Mouse (Mus musculus) neural tube, embryonic 10.5 days (tissue): Measurements from ENCODE around the gene Vmn2r89.
"Not testable (repeated sequence)": the region's sequence is repeated elsewhere in the genome, so short reads cannot be mapped to it uniquely, and the experiment has no call there.

Source experiments
- DNase-seq: peaks from one replicate; pipeline ENCODE4 v3.0.0-alpha.2; 2017; ENCODE audit warnings: low spot score; ENCODE audit errors: extremely low spot score

Vmn2r89 gene

GRCm38 (mm10) chr14:51451557-51451956, at the start of gene Vmn2r89:
Gene Vmn2r89 (plus strand): TSS chr14:51451857.
- DNase-seq, result not testable (repeated sequence)

- DNase-seq, result no peak
Measured at GRCm38 (mm10) chr14:51410520-51410919, 41.1 kb upstream of the Vmn2r89 start, which contains the start of gene Vmn2r88. Gene Vmn2r88 (plus strand): TSS chr14:51410820.

- DNase-seq, result no peak
Measured at GRCm38 (mm10) chr14:51423885-51424284, 27.8 kb upstream of the Vmn2r89 start.

- DNase-seq, result not testable (repeated sequence)
Measured at GRCm38 (mm10) chr14:51430138-51430537, 21.5 kb upstream of the Vmn2r89 start.

GRCm38 (mm10) chr14:51434546-51434945, 17.1 kb upstream of the Vmn2r89 start:
- no peak for DNase-seq

- no peak for DNase-seq
Measured at GRCm38 (mm10) chr14:51435020-51435419, 16.6 kb upstream of the Vmn2r89 start.

GRCm38 (mm10) chr14:51438955-51439354, 12.7 kb upstream of the Vmn2r89 start:
- DNase-seq, result no peak

- not testable (repeated sequence) for DNase-seq
Measured at GRCm38 (mm10) chr14:51480278-51480677, 28.6 kb downstream of the Vmn2r89 start.

- DNase-seq, result not testable (repeated sequence)
Measured at GRCm38 (mm10) chr14:51481332-51482015, 29.8 kb downstream of the Vmn2r89 start.

- no peak for DNase-seq
Measured at GRCm38 (mm10) chr14:51482051-51482715, 30.5 kb downstream of the Vmn2r89 start.

- DNase-seq, result not testable (repeated sequence)
Measured at GRCm38 (mm10) chr14:51482971-51483381, 31.3 kb downstream of the Vmn2r89 start.

GRCm38 (mm10) chr14:51483671-51484070, 32.0 kb downstream of the Vmn2r89 start:
- no peak for DNase-seq

GRCm38 (mm10) chr14:51486111-51486510, 34.5 kb downstream of the Vmn2r89 start:
- DNase-seq, result no peak

- no peak for DNase-seq
Measured at GRCm38 (mm10) chr14:51495781-51496180, 44.1 kb downstream of the Vmn2r89 start.

- no peak for DNase-seq
Measured at GRCm38 (mm10) chr14:51496955-51497354, 45.3 kb downstream of the Vmn2r89 start.

- no peak for DNase-seq
Measured at GRCm38 (mm10) chr14:51497958-51498357, 46.3 kb downstream of the Vmn2r89 start.

- no peak for DNase-seq
Measured at GRCm38 (mm10) chr14:51499707-51500275, 48.1 kb downstream of the Vmn2r89 start.

GRCm38 (mm10) chr14:51500461-51500860, 48.8 kb downstream of the Vmn2r89 start:
- no peak for DNase-seq

- no peak for DNase-seq
Measured at GRCm38 (mm10) chr14:51507416-51507815, 55.8 kb downstream of the Vmn2r89 start.
